Mouse (Mus musculus) spleen, adult 12 weeks (tissue): Measurements from ENCODE around the gene LTO1.
"Not testable (repeated sequence)": the region's sequence is repeated elsewhere in the genome, so short reads cannot be mapped to it uniquely, and the experiment has no call there.

Experiments
- DNase-seq: peaks from one replicate; pipeline ENCODE4 v3.0.0; 2022; ENCODE audit warnings: low spot score

The LTO1 gene

GRCm38 (mm10) chr7:144914948-144915750 lies at the start of gene LTO1:
Gene LTO1 (plus strand): TSS chr7:144915100.
- DNase-seq: peak; percentile 81

- DNase-seq: no peak
Measured at GRCm38 (mm10) chr7:144867161-144867560, 47.7 kb upstream of the LTO1 start.

- DNase-seq: no peak
Measured at GRCm38 (mm10) chr7:144867602-144868001, 47.3 kb upstream of the LTO1 start.

DNA sequence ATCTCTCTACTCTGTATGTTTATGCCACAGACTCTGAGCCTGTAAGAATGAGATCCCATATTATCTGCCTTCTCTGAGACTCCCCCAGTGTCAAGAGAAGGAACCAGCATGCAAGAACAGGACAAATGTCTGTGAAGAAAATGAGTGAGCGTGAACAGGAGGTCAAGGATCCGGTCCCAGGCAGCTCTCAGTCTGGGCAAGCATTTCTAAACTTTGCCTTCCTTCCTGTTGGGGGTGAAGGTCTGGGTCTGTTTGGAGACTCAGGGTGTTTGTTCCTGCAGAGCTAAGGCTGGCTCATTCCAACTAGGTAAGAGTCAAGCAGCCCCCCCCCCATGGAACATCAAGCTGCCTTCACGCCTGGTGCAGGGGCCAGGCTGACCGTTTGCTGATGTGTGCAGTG lies 42.5 kb upstream of the LTO1 start:
- DNase-seq: no peak

DNA sequence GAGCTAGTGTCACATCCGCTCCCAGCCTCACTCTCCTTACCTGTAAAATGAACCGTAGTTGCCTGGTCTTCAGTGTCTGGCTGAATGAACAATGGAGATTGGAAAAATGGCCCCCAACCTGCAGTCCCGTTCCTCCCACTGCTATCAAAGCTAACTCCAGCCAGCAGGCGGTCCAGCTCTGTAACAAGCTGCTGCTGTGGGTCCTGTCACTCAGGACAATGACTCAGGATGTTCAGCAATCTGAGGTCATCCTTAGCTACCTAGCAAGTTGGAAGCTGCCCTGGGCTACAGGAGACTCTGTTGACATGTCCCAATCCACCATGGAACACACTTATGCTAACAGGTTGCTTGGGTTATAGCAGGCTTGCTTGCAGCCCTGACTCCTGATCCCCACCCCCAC lies 41.7 kb upstream of the LTO1 start:
- no peak for DNase-seq

GRCm38 (mm10) chr7:144874226-144874625 lies 40.7 kb upstream of the LTO1 start:
- no peak for DNase-seq

DNA sequence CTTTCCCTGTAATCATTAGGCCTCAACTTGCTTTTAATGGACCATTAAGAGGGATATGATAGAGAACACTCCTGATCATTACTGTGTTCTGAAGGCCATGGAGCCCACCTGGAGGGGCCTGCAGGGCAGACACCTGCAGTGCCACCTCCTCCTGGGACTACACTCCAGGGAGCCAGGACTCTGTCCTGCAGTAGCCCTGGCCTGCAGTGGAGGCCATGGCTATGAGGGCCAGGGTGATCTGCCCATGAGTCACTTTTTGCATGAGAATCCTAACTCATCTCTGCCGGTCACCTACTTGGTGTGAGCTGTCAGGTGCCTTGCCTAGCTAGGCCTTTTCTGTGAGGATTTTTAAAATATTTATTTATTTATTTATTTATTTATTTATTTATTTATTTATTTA lies 36.5 kb upstream of the LTO1 start:
- DNase-seq: no peak

GRCm38 (mm10) chr7:144883106-144883505 lies 31.8 kb upstream of the LTO1 start:
- DNase-seq: no peak

- no peak for DNase-seq
Measured at GRCm38 (mm10) chr7:144887672-144888071, 27.2 kb upstream of the LTO1 start.

GRCm38 (mm10) chr7:144888564-144889299 lies 26.2 kb upstream of the LTO1 start:
- no peak for DNase-seq

- not testable (repeated sequence) for DNase-seq
Measured at GRCm38 (mm10) chr7:144890661-144891060, 24.2 kb upstream of the LTO1 start.

- DNase-seq: no peak
Measured at GRCm38 (mm10) chr7:144891863-144892262, 23.0 kb upstream of the LTO1 start.

GRCm38 (mm10) chr7:144892322-144892721 lies 22.6 kb upstream of the LTO1 start:
- no peak for DNase-seq

- no peak for DNase-seq
Measured at GRCm38 (mm10) chr7:144894191-144894590, 20.7 kb upstream of the LTO1 start.

- no peak for DNase-seq
Measured at GRCm38 (mm10) chr7:144894706-144895105, 20.2 kb upstream of the LTO1 start.

DNA sequence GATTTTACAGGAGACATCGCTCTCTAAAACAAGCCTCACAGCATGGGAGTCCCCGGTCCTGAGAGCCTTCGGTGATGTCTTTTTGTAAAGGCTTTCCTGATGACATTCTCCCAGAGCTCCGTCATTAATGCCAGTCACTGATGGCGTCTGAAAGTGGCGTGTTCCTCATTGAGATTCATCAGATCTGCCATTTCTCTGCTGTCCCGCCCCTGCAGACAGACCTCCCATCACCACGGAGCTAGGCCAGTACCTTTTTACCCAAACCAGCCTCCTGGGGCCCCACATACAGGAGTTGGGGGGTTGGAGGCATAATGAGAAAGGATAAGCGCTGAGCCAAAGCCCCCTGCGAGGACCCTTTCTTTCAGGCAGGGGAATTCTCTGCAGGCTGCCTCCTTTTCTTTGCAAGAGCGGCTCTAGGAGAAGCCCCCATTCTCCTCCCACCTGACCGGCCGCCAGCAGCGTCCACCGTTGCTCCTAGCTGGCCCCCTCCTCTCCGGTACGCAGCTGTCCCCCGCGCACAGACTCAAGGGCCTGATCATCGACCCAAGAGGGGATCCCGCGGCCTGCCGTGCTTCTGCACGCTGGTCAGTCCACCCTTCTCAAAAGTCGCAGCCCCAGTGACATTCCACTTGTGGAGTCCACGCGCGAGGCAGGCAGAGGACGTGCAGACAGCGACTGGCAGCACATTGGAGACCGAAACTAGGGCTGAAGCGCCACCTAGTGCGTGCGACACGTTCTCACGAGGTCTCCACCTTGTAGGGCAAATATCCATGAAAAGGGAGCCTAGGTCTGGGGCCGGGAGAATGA lies 19.4 kb upstream of the LTO1 start:
- DNase-seq: peak; percentile 27

- DNase-seq: no peak
Measured at GRCm38 (mm10) chr7:144896294-144897218, 18.3 kb upstream of the LTO1 start, which contains the start of gene Fgf15. Gene Fgf15 (plus strand): TSS chr7:144896531.

GRCm38 (mm10) chr7:144898506-144898905 lies 16.4 kb upstream of the LTO1 start:
- no peak for DNase-seq

- DNase-seq: not testable (repeated sequence)
Measured at GRCm38 (mm10) chr7:144905514-144905913, 9.4 kb upstream of the LTO1 start.

DNA sequence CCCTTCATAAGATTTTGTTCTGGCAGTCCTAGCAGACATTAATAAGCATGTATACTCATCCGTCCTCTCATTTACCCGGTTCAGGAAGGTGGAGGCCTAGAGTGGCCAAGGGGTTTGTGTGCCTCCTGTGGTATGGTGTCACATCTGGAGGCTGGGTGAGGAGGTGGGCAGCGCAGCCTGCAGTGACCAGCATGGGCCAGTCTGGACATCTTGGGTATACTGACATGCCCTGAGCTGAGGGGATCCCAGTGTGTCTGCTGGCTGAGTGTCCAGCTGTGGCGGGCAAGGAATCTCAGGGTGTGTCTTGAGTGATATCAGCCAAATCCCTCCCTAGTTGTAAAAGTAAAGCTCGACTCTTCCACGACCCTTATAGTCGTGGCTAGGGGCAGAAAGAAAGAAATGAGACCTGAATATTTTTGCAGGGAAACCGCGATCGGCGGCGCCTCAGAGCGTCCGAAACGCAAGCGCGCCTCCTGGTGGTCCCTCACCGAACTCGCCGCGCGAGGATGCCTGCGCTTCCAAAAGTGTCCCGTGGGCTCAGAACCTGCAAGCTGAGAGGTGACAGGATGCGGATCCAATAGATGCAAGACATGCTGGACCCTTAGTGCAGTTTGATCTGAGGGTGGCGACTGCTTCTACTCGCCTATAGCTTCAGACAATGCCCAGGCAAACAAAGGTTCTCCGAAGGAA lies 8.0 kb upstream of the LTO1 start:
- DNase-seq: peak; percentile 42

GRCm38 (mm10) chr7:144907793-144908192 lies 7.1 kb upstream of the LTO1 start:
- DNase-seq: no peak
